Mouse (Mus musculus) thymus, adult 2 months (tissue): ENCODE results near the gene Zfp382. TPM values are rescaled to one million over a fixed set of nuclear protein-coding genes. Genes with fewer than 3 reads are reported as not detected.
"Not testable (repeated sequence)": the region's sequence is repeated elsewhere in the genome, so short reads cannot be mapped to it uniquely, and the experiment has no call there.

Experiments
- DNase-seq: peaks from one replicate; pipeline ENCODE4 v3.0.0; 2021
- H3K27ac ChIP-seq: fragments of 200-500 bp; 2 replicates; pipeline ENCODE4 v1.5.1; 2012; ENCODE audit warnings: low read length, control low read depth; ENCODE audit not compliant: control insufficient read depth, insufficient read depth
- H3K27me3 ChIP-seq: fragments of 200-500 bp; 2 replicates; pipeline ENCODE4 v1.6.1; 2012; ENCODE audit warnings: mild to moderate bottlenecking, low read length, moderate library complexity, mixed read lengths; ENCODE audit not compliant: control insufficient read depth, insufficient read depth
- H3K36me3 ChIP-seq: fragments of 200-500 bp; 2 replicates; pipeline ENCODE4 v1.6.1; 2012; ENCODE audit warnings: mild to moderate bottlenecking, low read length, moderate library complexity; ENCODE audit not compliant: control insufficient read depth, insufficient read depth
- H3K4me1 ChIP-seq: fragments of 200-500 bp; replicated peaks from 2 replicates; pipeline ENCODE4 v1.6.1; 2012; ENCODE audit warnings: low read length; ENCODE audit not compliant: control insufficient read depth, insufficient read depth
- H3K4me3 ChIP-seq: fragments of 200-500 bp; 2 replicates; pipeline ENCODE4 v1.5.1; 2012; ENCODE audit warnings: mild to moderate bottlenecking, low read length, control low read depth, moderate library complexity; ENCODE audit not compliant: control insufficient read depth, insufficient read depth
- CTCF ChIP-seq: fragments of 200-500 bp; IDR thresholded peaks from 2 replicates; pipeline ENCODE4 v1.5.1; 2012; ENCODE audit warnings: mild to moderate bottlenecking, control low read depth, low read length, moderate library complexity, borderline replicate concordance; ENCODE audit not compliant: control insufficient read depth, poor library complexity, insufficient read depth; ENCODE audit errors: extremely low read depth
- POLR2A ChIP-seq: fragments of 200-500 bp; IDR thresholded peaks from 2 replicates; pipeline ENCODE4 v1.6.1; 2012; ENCODE audit warnings: mild to moderate bottlenecking, low read length, control low read depth, moderate library complexity; ENCODE audit not compliant: control insufficient read depth, poor library complexity, insufficient read depth; ENCODE audit errors: extremely low read depth
- WGBS: fragments of 180-500 bp; shearing (Covaris S2); methylation state at CpG from one replicate; pipeline ENCODE4 v1.1.7; 2018; 5-methylcytosine and 5-hydroxymethylcytosine counted together
- polyA plus RNA-seq: library from polyadenylated mRNA; depleted of rRNA; stranded (reverse); fragments of >200 nt; gene quantifications from 2 replicates; pipeline ENCODE4 v1.2.3, GENCODE M21; 2012

Gene Zfp382
- polyA plus RNA-seq, 1 experiment = 5.4 TPM

- H3K27ac ChIP-seq = no peak overlapping the region
- WGBS = 97% methylated on average over 5 of the region's 5 CpGs
- DNase-seq = no peak
- no peaks in the 10 kb centered on the region for H3K27me3 ChIP-seq
- no peak for TF ChIP-seq CTCF
- no peaks in the 10 kb centered on the region for H3K36me3 ChIP-seq
- peaks cover 2% of the 10 kb centered on the region for H3K4me1 ChIP-seq
- no peak overlapping the region for H3K4me3 ChIP-seq
These were observed 5.7 kb upstream of the Zfp382 start for GRCm38 (mm10) chr7:30116076-30116475.

GRCm38 (mm10) chr7:30117935-30118334 is 3.8 kb upstream of the Zfp382 start:
- H3K36me3 ChIP-seq, H3K27me3 ChIP-seq, DNase-seq, H3K4me1 ChIP-seq, H3K27ac ChIP-seq, H3K4me3 ChIP-seq: not testable (repeated sequence)
- 97% methylated on average over 12 of the region's 12 CpGs for WGBS

GRCm38 (mm10) chr7:30122188-30122530 is 417 bp downstream of the Zfp382 start:
- H3K4me1 ChIP-seq = peaks cover 5% of the 10 kb centered on the region
- no peak overlapping the region for H3K27ac ChIP-seq
- peak overlapping the region; percentile 92 for H3K4me3 ChIP-seq
- H3K36me3 ChIP-seq = peaks cover 9% of the 10 kb centered on the region
- DNase-seq = no peak
- under 1% methylated on average over 15 of the region's 15 CpGs for WGBS
- no peak for TF ChIP-seq POLR2A
- no peak for TF ChIP-seq CTCF
- H3K27me3 ChIP-seq = no peaks in the 10 kb centered on the region

- WGBS = 98% methylated on average over 8 of the region's 8 CpGs
- Histone ChIP-seq H3K27ac (no peak overlapping the region), H3K4me1 (no peaks in the 10 kb centered on the region), H3K36me3 (peaks cover 67% of the 10 kb centered on the region), H3K4me3 (no peak overlapping the region), H3K27me3 (no peaks in the 10 kb centered on the region)
- DNase-seq = no peak
- TF ChIP-seq POLR2A = no peak
- TF ChIP-seq CTCF = no peak
These were observed 8.2 kb downstream of the Zfp382 start for GRCm38 (mm10) chr7:30129900-30130299.

- 92% methylated on average over 4 of the region's 4 CpGs for WGBS
- H3K27me3 ChIP-seq = no peaks in the 10 kb centered on the region
- no peak overlapping the region for H3K4me3 ChIP-seq
- peaks cover 65% of the 10 kb centered on the region for H3K36me3 ChIP-seq
- TF ChIP-seq POLR2A = no peak
- no peak for TF ChIP-seq CTCF
- H3K4me1 ChIP-seq = no peaks in the 10 kb centered on the region
- H3K27ac ChIP-seq = no peak overlapping the region
- DNase-seq = no peak
These were observed 10.7 kb downstream of the Zfp382 start for GRCm38 (mm10) chr7:30132396-30132795.

GRCm38 (mm10) chr7:30136826-30137225 is 15.1 kb downstream of the Zfp382 start:
- peaks cover 36% of the 10 kb centered on the region for H3K36me3 ChIP-seq
- no peaks in the 10 kb centered on the region for H3K4me1 ChIP-seq
- H3K4me3 ChIP-seq = no peak overlapping the region
- 97% methylated on average over 10 of the region's 10 CpGs for WGBS
- DNase-seq = no peak
- no peaks in the 10 kb centered on the region for H3K27me3 ChIP-seq
- no peak for TF ChIP-seq POLR2A
- no peak for TF ChIP-seq CTCF
- no peak overlapping the region for H3K27ac ChIP-seq

GRCm38 (mm10) chr7:30143170-30143554 is 21.4 kb downstream of the Zfp382 start:
- Histone ChIP-seq H3K27me3 (no peaks in the 10 kb centered on the region), H3K27ac (no peak overlapping the region), H3K4me3 (peak overlapping the region; percentile 54), H3K4me1 (peaks cover 5% of the 10 kb centered on the region; the same call in 1 of the 2 replicates), H3K36me3 (no peaks in the 10 kb centered on the region)
- 14% methylated on average over 8 of the region's 8 CpGs for whole genome bisulfite sequencing
- no peak for TF ChIP-seq CTCF
- TF ChIP-seq POLR2A = no peak
- DNase-seq = no peak
